Mouse (Mus musculus) liver, embryonic 14.5 days (tissue): ENCODE measurements around the gene Olfr66.
A peak's percentile ranks its signal among the peaks of the same experiment; 100 is the strongest.

Experiments used
- CTCF ChIP-seq: IDR thresholded peaks from 2 replicates; pipeline ENCODE4 v1.5.1; 2016; ENCODE audit warnings: antibody characterized with exemption, low read depth, control low read depth
- EP300 ChIP-seq: IDR thresholded peaks from 2 replicates; pipeline ENCODE4 v1.6.1; 2016; ENCODE audit warnings: antibody characterized with exemption, low read depth

- TF ChIP-seq CTCF (0 out of 2 replicates have a peak, but pooled peaks have one; percentile 4), EP300 (peak; percentile 99)
Measured at GRCm38 (mm10) chr7:103865716-103866115, 20.3 kb downstream of the Olfr66 start.
